Mouse (Mus musculus): ENCODE data around the gene Mpzl3. TPM values are rescaled to one million over a fixed set of nuclear protein-coding genes. Genes with fewer than 3 reads are reported as not detected.

Mpzl3 gene
- polyA plus RNA-seq, 1 experiment from 2014 or later = 1.7 TPM

DNA sequence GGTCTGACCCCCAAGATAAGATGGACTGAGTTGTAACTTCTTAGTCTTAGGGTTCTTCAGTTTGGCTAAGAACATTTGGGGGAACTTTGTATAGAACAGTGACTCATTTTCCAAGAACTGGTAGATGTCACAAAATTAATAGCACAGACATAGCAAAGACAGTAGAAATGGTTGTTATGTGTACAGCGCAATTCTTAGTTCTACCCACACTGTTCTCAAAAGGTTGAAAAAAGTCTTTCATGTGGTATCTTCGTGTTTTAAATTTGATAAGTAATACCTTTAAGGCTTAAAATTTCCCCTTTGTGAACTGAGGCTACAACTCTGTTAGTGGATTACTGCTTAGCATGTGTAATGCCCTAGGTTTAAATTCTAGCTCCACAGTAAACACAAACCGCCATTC lies 28.1 kb downstream of the Mpzl3 start:
- Histone ChIP-seq H3K9me3 (no peaks in the 10 kb centered on the region), H3K4me3 (no peak overlapping the region), H3K4me2 (no peak overlapping the region), H3K36me3 (no peaks in the 10 kb centered on the region), H3K27me3 (replicated peaks) (peaks cover 49% of the 10 kb centered on the region), H3K4me1 (no peaks in the 10 kb centered on the region), H3K9ac (no peak overlapping the region), H3K27ac (replicated peaks) (no peak overlapping the region)
- WGBS = 80% methylated on average over 3 of the region's 3 CpGs
- ATAC-seq (ENCODE audit: extremely low read depth, insufficient number of reproducible peaks, low FRiP score, low TSS enrichment) = no peak

DNA sequence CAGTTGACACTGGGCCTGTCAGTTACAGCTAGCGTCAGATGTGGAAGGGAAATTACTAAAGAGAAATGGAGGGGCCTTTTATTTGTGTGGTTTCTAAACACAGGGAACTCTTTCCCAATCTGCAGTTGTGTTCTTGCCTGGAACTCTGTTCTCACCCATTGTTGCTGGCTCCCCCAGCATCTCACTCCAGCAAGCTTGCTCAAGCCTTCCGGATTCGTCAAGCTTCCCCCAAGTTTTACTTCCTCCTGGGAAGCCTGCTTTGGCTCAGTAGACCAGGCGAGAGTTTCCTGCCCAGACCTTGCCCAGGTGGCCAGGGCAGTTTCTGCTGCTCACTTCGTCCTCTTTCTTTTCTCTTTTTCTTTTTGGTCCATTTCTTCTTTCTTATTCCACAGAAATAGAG lies 29.6 kb downstream of the Mpzl3 start:
- 58% methylated on average over 5 of the region's 5 CpGs for WGBS
- peaks cover 47% of the 10 kb centered on the region for H3K27me3 ChIP-seq (replicated peaks)
- no peak overlapping the region for H3K27ac ChIP-seq (replicated peaks)
- no peaks in the 10 kb centered on the region for H3K4me1 ChIP-seq
- no peaks in the 10 kb centered on the region for H3K9me3 ChIP-seq
- ATAC-seq (ENCODE audit: extremely low read depth, insufficient number of reproducible peaks, low FRiP score, low TSS enrichment) = no peak
- no peak overlapping the region for H3K9ac ChIP-seq
- H3K4me3 ChIP-seq = no peak overlapping the region
- no peak overlapping the region for H3K4me2 ChIP-seq
- no peaks in the 10 kb centered on the region for H3K36me3 ChIP-seq

- H3K27me3 ChIP-seq (replicated peaks) = peaks cover 43% of the 10 kb centered on the region
- H3K9me3 ChIP-seq = no peaks in the 10 kb centered on the region
- H3K27ac ChIP-seq (replicated peaks) = no peak overlapping the region
- no peaks in the 10 kb centered on the region for H3K36me3 ChIP-seq
- no peak overlapping the region for H3K4me2 ChIP-seq
- H3K4me1 ChIP-seq = no peaks in the 10 kb centered on the region
- H3K4me3 ChIP-seq = no peak overlapping the region
- no peak overlapping the region for H3K9ac ChIP-seq
- no peak for ATAC-seq (ENCODE audit: extremely low read depth, insufficient number of reproducible peaks, low FRiP score, low TSS enrichment)
- WGBS = 70% methylated on average over 12 of the region's 12 CpGs
Observed at GRCm38 (mm10) chr9:45085741-45086690, 31.0 kb downstream of the Mpzl3 start.

GRCm38 (mm10) chr9:45088040-45088439 lies 33.1 kb downstream of the Mpzl3 start:
- no peak for ATAC-seq (ENCODE audit: extremely low read depth, insufficient number of reproducible peaks, low FRiP score, low TSS enrichment)
- Histone ChIP-seq H3K9me3 (no peaks in the 10 kb centered on the region), H3K9ac (no peak overlapping the region)

GRCm38 (mm10) chr9:45090811-45091210 lies 35.8 kb downstream of the Mpzl3 start:
- no peak overlapping the region for H3K9ac ChIP-seq
- H3K27me3 ChIP-seq (replicated peaks) = peaks cover 13% of the 10 kb centered on the region
- H3K4me1 ChIP-seq = peaks cover 8% of the 10 kb centered on the region
- ATAC-seq (ENCODE audit: extremely low read depth, insufficient number of reproducible peaks, low FRiP score, low TSS enrichment) = no peak
- H3K4me3 ChIP-seq = no peak overlapping the region
- no peaks in the 10 kb centered on the region for H3K9me3 ChIP-seq
- H3K4me2 ChIP-seq = no peak overlapping the region
- no peak overlapping the region for H3K27ac ChIP-seq (replicated peaks)
- no peaks in the 10 kb centered on the region for H3K36me3 ChIP-seq
- 66% methylated on average over 3 of the region's 3 CpGs for WGBS

More at GRCm38 (mm10) chr9:45088040-45088439, 33.1 kb downstream of the Mpzl3 start:
- Histone ChIP-seq H3K4me3 (no peak overlapping the region), H3K4me2 (no peak overlapping the region), H3K36me3 (no peaks in the 10 kb centered on the region), H3K4me1 (peaks cover 7% of the 10 kb centered on the region), H3K27me3 (replicated peaks) (peaks cover 25% of the 10 kb centered on the region), H3K27ac (replicated peaks) (no peak overlapping the region)

DNA sequence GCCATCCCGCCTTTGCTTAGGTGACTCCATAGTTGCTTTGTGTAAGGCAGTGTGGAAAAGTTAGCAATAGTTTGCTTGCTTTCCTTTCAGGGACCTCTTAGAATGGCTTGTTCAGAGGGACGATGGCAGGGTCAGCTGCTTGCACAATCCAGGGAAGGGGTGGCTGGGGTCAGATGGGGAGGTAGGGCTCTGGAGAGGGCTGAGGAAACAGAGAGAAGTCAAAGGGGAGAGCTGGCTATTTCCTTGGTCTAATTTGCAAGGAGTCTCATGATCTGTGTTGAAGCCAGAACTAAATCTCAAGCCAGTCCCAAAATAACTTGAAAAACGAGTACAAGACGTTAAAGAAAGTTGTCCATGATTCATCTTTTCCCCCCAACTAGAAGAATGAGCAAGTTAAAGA lies 37.7 kb downstream of the Mpzl3 start:
- 38% methylated on average over 4 of the region's 4 CpGs for WGBS
- Histone ChIP-seq H3K4me3 (no peak overlapping the region), H3K4me2 (no peak overlapping the region), H3K9ac (no peak overlapping the region), H3K27me3 (replicated peaks) (peaks cover 10% of the 10 kb centered on the region; the same call in 1 of the 2 replicates), H3K4me1 (peaks cover 8% of the 10 kb centered on the region), H3K27ac (replicated peaks) (peak overlapping the region; percentile 52), H3K36me3 (no peaks in the 10 kb centered on the region), H3K9me3 (no peaks in the 10 kb centered on the region)
- ATAC-seq (ENCODE audit: extremely low read depth, insufficient number of reproducible peaks, low FRiP score, low TSS enrichment) = no peak

DNA sequence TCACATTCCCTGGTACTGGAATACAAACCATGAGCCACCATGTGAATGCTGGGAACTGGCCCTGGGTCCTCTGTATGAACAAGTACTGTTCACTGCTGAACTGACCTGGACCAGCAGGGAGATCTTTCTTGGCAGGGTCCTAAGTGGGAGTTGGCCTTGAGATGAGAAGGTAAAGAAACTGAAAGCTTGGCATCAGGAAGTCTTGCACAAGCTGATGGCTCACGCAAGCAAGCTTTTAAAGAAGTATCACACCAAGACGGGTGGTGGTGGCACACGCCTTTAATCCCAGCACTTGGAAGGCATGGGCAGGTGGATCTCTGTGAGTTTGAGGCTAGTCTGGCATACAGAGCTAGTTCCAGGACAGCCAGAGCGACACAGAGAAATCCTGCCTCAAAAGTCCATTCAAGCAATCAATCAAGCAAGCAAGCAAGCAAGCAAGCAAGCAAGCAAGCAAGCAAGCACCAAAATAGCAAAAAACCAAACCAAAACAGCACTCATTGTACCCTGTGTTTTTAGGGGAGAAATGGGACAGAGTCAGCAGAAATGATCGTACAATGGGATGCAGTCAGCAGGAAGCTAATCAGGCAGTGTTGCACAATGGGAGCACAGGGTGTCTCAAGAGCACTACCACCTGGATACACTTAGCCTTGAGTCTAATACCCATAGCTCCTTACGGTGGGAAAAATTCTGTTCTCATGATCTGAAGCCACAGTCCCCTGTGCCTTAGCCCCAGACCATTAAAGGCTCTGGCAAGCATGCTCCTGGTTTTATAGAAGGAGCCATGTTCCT lies 40.4 kb downstream of the Mpzl3 start:
- whole genome bisulfite sequencing = 69% methylated on average over 6 of the region's 6 CpGs
- peaks cover 8% of the 10 kb centered on the region for H3K4me1 ChIP-seq

DNA sequence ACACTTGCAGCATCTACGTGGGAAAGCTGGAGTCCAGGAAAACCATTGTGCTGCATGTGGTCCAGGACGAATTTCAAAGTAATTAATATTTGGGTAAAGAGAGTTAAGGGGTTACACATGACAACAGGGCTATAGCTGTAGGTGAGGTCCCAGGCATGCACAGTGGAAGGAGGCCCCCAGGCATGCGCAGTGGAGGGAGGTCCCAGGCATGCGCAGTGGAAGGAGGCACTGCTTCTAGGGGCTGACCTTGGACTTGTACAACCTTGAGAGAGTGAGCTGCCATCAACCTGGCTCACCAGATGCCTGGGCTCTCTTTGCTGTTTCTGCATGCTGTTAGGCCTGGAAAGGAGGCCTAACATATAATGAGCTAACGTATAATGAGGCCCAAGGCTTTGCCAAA lies 42.9 kb downstream of the Mpzl3 start:
- ATAC-seq (ENCODE audit: extremely low read depth, insufficient number of reproducible peaks, low FRiP score, low TSS enrichment) = no peak
- H3K4me3 ChIP-seq = no peak overlapping the region
- no peak overlapping the region for H3K4me2 ChIP-seq
- no peak overlapping the region for H3K9ac ChIP-seq
- H3K27ac ChIP-seq (replicated peaks) = no peak overlapping the region
- H3K27me3 ChIP-seq (replicated peaks) = peaks cover 8% of the 10 kb centered on the region; the same call in 1 of the 2 replicates
- 86% methylated on average over 5 of the region's 5 CpGs for WGBS
- H3K9me3 ChIP-seq = no peaks in the 10 kb centered on the region
- H3K36me3 ChIP-seq = no peaks in the 10 kb centered on the region
- peaks cover 6% of the 10 kb centered on the region for H3K4me1 ChIP-seq

More for the DNA sequence above, 40.4 kb downstream of the Mpzl3 start:
- H3K4me2 ChIP-seq = no peak overlapping the region
- no peak overlapping the region for H3K9ac ChIP-seq
- H3K27me3 ChIP-seq (replicated peaks) = peaks cover 8% of the 10 kb centered on the region; the same call in 1 of the 2 replicates
- ATAC-seq (ENCODE audit: extremely low read depth, insufficient number of reproducible peaks, low FRiP score, low TSS enrichment) = no peak
- H3K36me3 ChIP-seq = no peaks in the 10 kb centered on the region
- no peak overlapping the region for H3K4me3 ChIP-seq
- no peak overlapping the region for H3K27ac ChIP-seq (replicated peaks)
- H3K9me3 ChIP-seq = no peaks in the 10 kb centered on the region

DNA sequence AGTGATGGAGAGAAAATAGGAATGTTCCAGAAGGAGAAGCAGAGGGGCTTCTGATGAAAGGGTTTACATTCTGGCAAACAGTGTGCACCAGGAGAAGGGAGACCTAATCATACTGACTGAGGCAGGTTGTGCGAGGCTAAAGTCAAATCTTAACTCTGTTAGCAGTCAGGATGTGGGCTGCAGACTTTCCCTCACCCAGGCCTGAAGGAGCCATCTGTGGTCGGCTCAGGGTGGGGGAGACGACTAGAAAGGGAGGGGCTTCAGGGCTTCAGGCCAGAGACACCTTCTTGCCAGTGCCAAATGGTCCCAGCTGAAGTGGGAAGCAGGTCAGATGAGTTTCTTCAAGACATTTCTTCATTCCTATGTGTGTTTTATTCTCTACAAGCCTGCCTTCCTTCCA lies 43.4 kb downstream of the Mpzl3 start:
- Histone ChIP-seq H3K4me3 (no peak overlapping the region), H3K36me3 (no peaks in the 10 kb centered on the region), H3K4me2 (no peak overlapping the region), H3K9me3 (no peaks in the 10 kb centered on the region), H3K9ac (no peak overlapping the region), H3K27ac (replicated peaks) (no peak overlapping the region), H3K4me1 (peaks cover 9% of the 10 kb centered on the region), H3K27me3 (replicated peaks) (peaks cover 8% of the 10 kb centered on the region; the same call in 1 of the 2 replicates)
- WGBS = 32% methylated on average over 3 of the region's 3 CpGs
- ATAC-seq (ENCODE audit: extremely low read depth, insufficient number of reproducible peaks, low FRiP score, low TSS enrichment) = no peak

- Histone ChIP-seq H3K9ac (no peak overlapping the region), H3K9me3 (no peaks in the 10 kb centered on the region), H3K36me3 (no peaks in the 10 kb centered on the region), H3K4me1 (peaks cover 17% of the 10 kb centered on the region), H3K27me3 (replicated peaks) (0 out of 2 replicates have a peak, but pooled peaks cover 2% of the 10 kb centered on the region), H3K4me2 (no peak overlapping the region), H3K4me3 (no peak overlapping the region), H3K27ac (replicated peaks) (no peak overlapping the region)
- 80% methylated on average over 1 of the region's 1 CpGs for WGBS
- no peak for ATAC-seq (ENCODE audit: extremely low read depth, insufficient number of reproducible peaks, low FRiP score, low TSS enrichment)
Observed at GRCm38 (mm10) chr9:45102528-45102927, 47.5 kb downstream of the Mpzl3 start.

DNA sequence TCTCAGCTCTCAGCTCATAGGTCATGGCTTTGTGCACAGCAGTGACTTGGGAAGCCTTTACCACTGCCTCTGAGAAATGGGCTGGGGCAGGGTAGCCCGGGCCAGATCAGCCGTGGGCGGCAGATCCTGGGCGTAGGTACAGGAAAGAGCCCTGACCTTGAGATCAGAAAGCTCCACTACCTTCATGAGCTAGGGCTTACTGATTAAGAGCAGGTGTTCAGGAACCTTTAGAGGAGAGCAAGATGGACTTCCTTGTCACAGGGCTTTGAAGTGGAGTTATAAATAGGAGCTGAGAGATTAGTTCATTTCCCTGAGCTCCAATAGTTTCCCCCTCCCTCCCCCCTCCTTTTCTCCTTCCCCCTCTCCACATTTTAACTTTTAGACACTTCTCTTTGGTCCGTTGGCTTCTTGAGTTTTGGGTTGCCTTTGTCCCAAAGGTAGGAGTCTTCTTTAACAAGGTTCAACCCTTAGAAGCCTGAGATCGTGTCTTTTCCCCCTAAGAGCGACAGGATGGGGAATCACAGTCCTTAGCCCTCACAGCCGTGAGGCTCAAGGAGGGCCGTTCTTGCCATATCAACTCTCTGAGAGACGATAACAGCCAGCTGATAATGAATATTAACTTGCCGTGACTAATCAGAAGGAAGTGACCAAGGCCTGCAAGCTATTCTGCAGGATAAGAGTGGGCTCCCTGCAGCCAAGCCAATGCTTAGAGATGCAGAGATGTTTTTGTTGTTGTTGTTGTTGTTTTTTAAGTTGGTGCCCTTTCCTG lies 48.4 kb downstream of the Mpzl3 start:
- WGBS = 18% methylated on average over 11 of the region's 11 CpGs
- Histone ChIP-seq H3K4me2 (peak overlapping the region; percentile 13; the same call in 1 of the 2 replicates), H3K4me1 (peaks cover 17% of the 10 kb centered on the region), H3K27me3 (replicated peaks) (0 out of 2 replicates have a peak, but pooled peaks cover under 1% of the 10 kb centered on the region), H3K27ac (replicated peaks) (no peak overlapping the region), H3K9me3 (no peaks in the 10 kb centered on the region), H3K36me3 (no peaks in the 10 kb centered on the region), H3K9ac (no peak overlapping the region), H3K4me3 (no peak overlapping the region)
- ATAC-seq (ENCODE audit: extremely low read depth, insufficient number of reproducible peaks, low FRiP score, low TSS enrichment) = no peak
